Mouse (Mus musculus) testis, adult 10 weeks (tissue): ENCODE results near the gene Mertk. TPM values are rescaled to one million over a fixed set of nuclear protein-coding genes. Genes with fewer than 3 reads are reported as not detected.

ENCODE experiments used
- polyA plus RNA-seq: library from polyadenylated mRNA; stranded (reverse); fragments of 350-450 nt; fragmentation: Illumina TruSeq; extraction: RNeasy Lipid Tissue Mini Kit (QIAGEN cat#74804); gene quantifications from one replicate; pipeline ENCODE4 v1.2.3, GENCODE M21; 2014; ENCODE audit warnings: low read depth, low replicate concordance

The Mertk gene
- polyA plus RNA-seq, result 7.6 TPM

DNA sequence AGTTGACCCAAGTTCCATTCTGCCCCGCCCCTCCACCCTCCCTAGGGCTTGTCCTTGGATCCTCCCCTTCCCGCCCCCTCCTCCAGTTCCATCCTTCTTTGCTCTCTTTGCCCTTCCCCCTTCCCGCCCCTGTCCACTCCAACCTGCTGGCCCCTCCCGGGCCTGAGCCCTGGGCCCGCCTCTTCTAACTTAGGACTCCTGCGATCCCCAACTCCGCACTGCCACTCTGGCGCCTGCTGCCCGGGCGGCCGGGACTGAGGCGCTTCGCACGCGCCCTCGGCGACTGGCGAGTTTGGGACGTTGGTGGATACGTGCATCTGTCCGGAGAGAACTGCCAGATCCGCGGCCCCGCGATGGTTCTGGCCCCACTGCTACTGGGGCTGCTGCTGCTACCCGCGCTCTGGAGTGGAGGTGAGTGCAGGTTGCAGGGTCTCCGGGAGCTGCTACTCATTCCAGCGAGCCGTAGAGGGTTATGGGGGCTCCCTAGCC lies at the start of gene Mertk:
Mertk (plus strand) TSS at position 264 of the 489 bp plus-strand sequence.

DNA sequence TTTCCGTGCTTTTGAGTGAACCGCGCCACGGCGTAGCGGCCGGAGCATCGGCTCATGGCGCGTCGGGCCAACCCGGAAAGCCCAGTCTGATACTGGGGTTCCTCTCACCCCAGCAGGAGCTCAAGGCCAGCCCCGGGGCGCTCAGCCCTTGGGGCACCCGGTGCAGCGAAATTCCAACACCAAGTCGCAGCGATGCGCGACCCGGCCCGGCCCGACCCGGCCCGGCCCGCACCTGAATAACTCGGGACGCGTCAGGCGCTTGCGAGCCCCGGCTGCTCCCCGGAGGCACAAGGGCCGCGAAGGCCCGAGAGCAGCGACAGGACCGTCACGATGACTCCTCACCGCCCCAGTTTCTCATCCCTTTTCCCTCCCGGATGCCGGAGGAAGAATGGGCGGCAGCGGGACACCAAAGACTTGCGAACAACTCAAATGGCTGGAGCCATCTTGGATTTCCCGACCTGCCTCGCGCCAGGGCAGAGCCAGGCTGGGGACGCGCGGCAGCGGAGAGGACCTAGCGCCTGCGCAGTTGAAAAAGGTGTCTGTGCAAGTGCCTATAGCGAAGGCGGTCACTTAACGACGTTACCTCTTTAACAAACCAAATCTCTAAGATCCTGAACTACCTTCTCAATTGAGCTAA lies 11.7 kb upstream of the Mertk start, which contains the start of gene Anapc1:
Anapc1 (minus strand) TSS at position 471 of the 637 bp plus-strand sequence.

DNA sequence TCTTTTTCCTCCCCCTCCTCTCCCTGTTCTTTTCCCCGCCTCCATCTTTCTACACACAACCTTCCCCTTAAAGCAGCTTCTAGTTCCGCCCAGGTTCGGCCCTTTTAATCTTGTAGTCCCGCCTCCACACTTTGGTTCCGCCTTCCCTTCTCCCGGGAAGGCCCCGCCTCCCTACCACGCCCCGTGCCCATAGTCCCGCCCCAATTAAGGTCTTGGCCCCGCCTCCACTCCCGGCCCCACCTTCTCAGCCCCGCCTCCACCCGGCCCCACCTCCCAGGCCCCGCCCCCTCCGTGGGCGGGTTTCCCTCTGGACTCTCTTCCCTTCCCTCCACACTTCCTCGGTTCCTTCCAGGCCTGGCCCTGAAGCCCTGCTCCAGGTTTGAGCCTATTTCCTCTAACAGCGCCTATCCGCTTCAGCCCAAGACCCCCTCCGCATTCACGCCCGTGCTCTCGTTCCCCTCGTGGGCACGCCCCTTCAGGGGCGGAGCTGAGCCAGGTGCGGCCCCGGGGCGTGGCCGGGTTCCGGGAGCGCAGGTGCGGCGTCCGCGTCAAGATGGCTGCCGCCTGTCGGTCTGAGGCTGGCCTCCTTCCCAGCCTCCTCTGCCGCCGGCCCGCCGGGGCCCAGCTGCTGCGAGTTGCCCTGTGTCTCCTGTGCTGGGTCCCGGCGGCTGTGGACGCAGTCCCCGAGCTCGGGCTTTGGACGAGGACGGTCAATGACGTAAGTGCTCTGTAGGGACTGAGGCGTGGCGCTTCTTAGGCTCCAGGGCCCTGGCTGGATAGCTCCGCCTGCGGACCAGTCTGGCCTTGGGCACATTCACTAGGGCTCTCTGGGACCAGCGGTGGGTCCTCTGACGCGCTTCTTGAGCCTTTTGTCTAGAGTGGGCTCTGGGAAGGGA lies 119.3 kb downstream of the Mertk start, which contains the start of gene Tmem87b:
Tmem87b (plus strand) TSS at position 333 of the 896 bp plus-strand sequence.

Other genes with a start within 250 kb of the Mertk start
- 28.7 TPM for gene Spdye4c, start 107.7 kb upstream of the Mertk start, polyA plus RNA-seq
- 50.9 TPM for gene Anapc1, start 11.6 kb upstream of the Mertk start, polyA plus RNA-seq
- 23.0 TPM for gene Tmem87b, start 119.2 kb downstream of the Mertk start, polyA plus RNA-seq
- 0.22 TPM for gene Fbln7, start 164.0 kb downstream of the Mertk start, polyA plus RNA-seq
- gene Zc3h8, start 245.1 kb downstream of the Mertk start, polyA plus RNA-seq, result 18.5 TPM